Mouse (Mus musculus) cerebellum, postnatal 36 days (tissue): ENCODE data around the gene Fadd.

Source experiments
- DNase-seq, 2 experiments: peaks; one replicate each; pipeline ENCODE4 v3.0.0; 2021 to 2022; ENCODE audit warnings: mixed read lengths in 2 of 2

The Fadd gene

DNA sequence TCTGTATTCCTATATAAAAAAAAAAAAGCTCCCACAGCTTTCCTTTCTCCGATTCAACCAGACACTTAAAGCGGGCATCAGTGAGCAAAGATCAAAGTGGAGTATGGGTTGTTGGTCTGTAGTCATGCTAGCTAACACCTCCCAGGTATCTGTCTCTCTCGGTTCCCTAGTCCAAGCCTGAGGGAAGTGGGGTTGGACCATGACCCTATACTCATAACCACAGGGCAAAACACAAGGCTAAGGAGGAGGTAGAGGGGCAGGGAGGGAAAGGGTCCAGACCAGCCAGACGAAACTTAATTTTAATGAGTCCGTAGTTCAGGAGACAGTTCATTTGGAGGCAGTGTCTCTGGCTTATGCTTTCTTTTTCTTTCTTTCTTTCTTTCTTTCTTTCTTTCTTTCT, 10.0 kb downstream of the Fadd start:
- DNase-seq, result no peak

DNA sequence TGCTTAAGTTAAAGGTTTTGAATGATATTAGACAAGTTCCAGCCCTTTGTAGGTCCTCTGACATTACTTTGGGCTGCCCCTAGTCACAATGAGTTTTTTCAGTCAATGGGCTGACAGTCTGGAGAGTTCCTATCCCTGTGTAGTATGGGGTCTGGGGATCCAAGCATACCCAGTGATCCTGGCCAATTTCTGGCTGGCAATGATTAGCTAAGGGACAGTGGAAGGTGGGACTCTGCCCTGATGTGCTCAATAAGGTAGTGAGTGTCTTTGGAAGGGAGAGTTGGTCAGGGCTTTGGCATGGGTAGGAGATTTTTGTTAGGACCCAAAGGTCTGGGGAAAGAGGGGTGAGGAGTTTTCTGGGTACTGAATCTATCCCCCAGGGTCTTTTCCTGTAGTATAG, 10.7 kb downstream of the Fadd start:
- DNase-seq, result no peak

DNA sequence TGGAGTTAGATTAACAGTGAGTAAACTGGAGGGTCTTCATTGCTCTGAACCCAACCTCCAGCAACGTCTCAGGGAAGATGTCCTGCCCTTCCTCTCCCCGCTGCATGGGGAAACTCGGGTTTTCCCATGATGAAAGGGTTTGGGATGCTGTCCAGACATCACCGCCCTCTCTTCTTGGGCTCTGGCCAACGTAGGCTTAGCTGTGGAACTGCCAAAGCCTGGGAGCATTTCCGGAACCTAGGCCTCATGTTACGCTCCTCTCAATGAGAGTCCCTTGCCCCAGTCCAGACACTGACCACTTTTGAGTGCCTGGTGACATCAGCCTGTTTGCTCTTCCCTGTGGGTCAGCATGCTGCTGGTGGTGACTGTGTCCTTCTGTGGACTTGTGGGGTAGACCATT, 12.8 kb downstream of the Fadd start:
- DNase-seq, result no peak

DNA sequence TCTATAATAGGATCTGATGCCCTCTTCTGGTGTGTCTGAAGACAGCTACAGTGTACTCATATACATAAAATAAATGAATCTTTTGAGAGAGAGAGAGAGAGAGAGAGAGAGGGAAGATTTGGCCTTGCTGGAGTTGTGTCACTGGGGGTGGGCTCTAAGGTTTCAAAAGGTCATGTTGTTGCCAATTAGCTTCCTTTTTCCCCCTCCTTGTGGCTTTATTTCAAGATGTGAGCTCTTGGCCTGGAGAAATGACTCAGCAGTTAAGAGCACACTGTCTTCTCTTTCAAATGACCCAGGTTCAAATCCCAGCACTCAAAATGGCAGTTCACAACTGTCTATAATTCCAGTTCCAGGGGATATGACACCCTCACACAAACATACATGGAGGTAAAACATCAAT, 14.2 kb downstream of the Fadd start:
- no peak for DNase-seq

DNA sequence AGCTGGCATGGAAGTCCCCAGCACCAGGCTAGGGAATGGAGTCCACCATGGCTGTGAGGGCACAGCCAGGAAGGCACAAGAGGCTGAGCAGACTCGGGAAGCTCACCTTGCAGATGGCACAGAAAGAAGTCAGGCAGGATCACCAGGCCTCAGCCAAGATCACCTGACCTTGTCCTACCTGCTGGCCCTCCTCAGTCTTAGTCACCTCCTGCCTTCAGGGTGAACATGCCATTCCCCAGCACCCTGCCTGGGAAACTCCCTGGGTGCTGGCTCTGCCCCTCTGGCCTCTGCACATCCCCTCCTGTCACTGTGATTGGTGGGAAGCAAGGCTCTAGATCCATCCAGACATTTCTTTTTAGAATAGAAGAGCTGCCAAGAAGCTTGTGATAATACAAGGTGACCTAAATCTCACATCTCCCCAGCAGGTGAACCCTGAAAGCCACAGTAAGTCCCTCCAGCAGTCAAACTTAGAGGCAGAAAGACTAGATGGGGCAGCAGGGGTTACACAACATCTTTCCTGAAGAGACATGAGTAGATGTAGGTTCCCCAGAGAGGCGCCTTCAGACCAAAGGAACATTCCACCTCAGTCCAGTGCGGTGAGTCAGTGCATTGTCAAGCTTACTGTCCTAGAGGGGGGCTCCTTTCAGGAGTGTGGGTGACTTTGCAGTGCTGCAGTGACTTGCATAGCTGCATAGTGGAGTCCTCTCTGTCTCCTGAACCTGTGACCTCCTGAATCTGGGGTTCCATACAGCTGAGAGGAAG, 15.2 kb downstream of the Fadd start:
- no peak for DNase-seq

DNA sequence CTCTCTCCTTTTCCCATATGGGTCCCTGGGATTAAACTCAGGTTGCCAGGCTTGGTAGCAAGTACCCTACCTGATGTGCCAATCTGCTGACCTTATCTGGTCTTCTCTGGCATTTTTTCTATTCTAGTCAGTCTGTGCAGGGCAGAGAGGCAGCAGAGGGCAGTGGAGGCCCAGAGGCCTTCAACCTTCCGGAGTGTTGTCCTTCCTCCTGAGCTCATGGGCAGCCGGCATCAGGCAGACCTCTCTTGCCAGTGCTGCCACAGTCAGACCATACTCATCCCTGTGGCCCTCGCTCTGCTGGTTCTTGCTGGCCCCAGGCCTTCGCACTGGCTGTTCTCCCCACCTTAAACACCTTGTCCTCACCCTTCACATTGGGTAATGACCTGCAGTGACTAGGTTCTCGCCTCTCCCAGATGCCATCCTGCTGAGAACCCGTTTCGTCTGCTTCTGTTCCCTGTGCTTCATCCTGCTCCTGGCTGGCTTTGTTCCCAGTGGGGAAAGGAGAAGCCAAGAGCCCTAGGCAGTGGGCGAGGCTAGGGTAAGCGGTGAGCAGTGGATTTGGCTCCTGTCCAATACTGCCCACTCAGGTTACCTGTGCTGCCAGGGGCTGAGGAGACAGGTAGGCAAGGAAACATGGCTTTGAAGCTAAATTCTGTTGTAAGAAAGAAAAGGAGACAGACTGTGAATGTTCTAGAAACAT, 18.7 kb downstream of the Fadd start:
- DNase-seq, result no peak

DNA sequence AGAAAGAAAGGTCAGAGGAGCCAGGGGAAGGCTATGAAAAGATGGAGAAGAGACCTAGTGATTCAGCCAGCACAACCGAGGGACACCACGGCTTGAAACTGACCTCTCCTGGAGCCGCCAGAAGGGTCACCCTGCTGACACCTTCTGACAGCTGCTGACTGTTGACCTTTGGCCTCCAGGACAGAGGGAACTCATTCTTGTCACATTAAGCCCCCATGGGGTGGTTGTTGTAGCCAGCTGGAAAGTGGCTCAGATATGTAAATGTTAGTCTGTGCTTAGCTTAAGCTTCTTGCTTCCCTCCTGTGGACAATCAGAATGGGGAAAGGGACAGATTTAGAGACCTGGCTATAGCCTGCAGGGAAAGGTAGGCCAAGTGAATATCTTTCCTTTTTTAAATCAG, 20.2 kb downstream of the Fadd start:
- DNase-seq, result no peak

DNA sequence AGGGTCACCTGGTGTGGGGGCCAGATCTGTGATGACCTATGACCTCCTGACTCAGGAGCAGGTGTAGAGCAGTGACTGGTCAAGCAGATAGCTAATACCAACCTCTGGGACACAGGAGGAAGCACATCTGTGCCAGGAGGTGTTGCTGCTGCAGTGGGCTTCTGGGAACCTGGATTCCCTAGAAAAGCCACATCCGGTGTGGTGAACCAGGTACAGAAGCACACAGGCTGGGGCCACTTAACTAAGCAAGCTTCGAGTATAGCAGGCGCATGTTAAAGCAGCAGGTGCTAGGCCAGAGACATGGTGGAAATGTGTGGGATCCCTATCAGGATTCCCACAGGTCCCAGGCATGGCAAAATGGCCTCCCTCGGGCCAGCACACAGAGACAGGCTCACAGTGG, 21.7 kb downstream of the Fadd start:
- no peak for DNase-seq

DNA sequence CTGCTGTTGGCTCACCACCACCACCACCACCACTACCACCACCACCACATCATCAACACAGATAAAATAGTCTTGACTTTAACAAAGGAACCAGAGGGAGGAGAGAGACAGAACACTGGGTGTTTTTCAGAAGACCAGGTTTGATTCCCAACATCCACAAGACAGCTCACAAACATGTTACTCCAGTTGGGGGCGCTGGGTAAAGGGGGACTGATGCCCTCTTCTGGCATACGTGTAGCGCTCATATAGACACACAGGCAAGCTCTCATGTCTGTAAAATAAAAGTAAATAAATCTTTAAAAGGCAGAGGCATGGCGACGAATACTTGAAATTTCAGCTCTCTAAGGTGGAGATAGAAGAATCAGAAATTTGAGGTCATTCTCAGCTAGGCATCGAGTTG, 23.7 kb downstream of the Fadd start:
- no peak for DNase-seq

DNA sequence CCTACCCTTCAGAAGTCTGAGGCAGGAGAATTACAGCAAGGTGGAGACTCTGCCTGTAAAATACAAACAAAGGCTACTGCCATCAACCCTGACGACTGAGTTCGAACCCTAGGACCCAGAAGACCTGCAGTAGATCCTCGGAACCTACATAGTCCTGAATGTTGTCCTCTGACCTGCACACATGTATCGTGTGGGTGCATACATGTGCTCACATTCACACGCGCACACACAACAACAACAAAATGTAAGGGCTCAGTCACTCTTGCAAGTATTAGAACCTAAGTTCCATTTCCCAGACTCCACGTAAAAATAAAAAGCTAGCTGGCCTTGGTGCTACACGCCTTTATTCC, 28.2 kb downstream of the Fadd start:
- DNase-seq, result no peak

DNA sequence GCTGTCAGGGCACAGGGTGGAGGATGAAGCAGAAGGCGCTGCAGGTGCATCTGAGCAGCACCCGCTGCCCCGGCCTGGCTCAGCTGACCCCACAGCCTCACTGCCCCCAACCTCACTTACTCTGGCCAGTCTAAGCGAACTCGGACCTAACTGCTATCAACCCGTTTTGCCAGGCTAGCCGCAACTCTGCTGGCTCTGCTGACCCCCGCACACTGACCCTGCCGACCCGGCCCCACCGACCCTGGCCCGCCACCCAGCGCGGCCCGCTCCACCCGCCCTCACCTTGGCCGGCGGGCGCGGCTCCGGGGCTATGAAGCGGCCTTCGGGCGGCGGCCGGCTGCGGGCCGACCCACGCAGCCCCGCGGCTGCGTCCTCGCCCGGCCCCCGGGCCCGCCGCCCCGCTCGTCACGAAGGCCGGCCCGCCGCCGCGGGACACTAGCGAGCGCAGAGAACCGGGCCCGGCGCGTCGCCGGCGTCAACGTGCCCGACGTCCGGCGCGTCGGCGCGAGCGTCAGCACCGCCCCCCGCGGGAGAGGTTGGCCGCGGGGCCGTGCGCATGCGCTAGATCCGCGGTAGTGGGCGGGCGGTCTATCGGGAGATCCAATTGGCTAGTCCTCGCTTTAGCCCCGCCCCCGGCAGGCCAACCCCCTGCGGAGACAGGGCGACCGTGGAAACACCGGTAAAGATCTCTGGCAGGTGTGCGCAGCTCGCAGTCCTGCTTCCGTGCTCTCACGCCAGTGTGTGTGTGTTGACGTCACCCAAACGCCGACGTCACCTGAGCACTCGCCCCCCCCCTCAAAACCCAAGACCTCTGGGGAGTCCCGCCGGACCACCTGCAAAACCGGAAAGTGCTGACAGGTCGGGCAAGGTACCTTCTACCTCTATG, 28.8 kb downstream of the Fadd start, which contains the start of gene Ppfia1:
TSS of gene Ppfia1 (minus strand) at position 493 of the 886 bp plus-strand sequence.
- peak; percentile 100 for DNase-seq

DNA sequence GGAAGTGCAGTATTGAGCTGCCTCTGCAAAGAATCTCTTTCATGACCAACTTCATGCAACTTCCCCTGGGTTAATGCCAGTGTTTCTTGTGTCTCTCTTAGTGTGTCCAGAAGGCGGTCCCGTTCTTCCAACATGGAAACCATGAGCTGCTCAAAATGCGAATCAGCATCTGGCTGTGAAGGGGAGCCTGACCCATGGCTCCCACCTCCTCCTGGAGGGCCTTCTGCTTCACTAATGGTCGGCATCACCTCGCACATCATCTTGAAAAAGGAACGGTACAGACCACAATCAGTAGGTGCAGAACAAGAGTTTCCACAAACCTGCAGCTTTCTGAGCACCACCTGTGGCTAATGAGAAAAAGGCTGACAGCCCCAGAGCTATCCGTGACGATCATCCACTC, 30.0 kb downstream of the Fadd start:
- DNase-seq, result no peak

DNA sequence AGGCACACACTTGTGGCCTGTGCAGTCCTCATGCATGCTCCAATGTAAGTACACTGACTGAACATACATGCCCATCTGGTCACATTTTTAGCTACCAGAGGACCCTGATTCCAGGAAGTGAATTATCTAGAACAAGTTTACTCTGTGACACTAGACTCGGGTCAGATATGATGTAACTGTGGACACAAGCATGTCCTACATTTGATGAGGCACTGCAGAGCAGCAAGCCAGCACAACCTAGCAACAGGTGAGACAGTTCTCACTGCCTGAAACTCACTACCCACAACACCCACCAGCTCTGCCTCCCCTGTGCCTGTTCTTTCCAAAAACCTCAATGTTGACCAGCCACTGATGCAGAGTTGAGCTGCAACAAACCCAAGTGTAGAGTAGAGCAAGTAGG, 31.5 kb downstream of the Fadd start:
- DNase-seq, result no peak

DNA sequence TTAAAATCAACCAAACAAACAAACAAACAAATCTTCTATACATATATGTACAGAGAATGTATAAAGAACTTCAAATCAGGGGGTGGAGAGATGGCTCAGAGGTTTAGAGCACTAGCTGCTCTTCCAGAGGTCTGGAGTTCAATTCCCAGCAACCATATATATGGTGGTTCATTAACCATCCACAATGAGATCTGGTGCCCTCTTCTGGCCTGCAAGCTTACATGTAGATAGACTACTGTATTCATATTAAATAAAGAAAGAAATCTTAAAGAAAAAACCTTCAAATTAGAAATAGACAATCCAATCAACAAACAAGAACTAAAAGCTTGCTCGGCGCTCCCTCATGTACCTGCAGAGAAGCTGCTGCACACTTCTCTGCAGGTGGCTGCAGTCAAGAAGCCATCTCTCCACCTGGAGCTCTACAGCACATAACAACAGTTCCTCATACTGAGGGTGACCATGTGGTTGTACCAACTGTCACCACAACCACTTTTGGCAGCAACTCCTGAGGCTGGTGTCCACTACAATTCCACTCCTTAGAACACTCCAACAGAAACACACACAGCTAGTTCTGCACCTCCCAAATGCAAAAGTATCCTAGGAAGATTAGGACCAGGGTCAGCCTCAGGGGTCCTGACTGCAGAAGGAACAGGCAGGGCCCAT, 32.2 kb downstream of the Fadd start:
- DNase-seq, result peak; percentile 82 to 85

DNA sequence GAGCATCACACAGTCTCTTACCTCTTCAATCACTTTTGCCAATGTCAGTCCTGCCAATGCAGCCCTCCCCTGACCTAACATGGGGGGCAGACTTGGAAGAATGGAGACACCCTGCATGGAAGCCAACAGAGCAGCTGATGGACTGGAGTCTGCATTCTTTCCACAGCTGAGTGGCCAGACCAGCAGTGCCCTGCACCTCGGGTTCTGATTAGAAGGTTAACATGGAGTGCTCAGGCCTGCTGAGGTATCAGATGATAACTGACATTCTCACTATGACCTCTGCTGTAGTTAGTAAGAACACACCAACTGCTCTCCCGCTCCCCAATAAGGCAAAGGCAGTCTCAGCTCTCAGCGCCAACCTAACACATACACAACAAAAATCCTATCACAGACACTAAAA, 37.0 kb downstream of the Fadd start:
- no peak for DNase-seq

DNA sequence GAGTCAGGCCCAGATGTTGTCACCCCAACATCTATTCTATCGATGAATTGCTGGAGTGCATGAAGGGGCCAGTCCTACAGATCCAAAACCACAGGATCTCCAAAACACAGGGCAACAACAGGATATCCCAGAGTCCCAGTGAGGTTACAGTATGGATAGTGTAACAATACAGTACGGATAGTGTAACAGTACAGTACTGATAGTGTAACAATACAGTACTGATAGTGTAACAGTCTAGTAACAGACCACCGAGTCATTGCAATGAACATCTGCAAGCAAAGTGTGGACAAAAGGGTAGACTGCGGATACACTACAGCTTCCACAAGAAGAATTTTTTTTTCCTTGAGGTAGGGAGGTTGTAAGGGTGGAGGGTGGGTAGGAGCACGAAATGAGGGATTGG, 40.9 kb downstream of the Fadd start:
- DNase-seq, result no peak

DNA sequence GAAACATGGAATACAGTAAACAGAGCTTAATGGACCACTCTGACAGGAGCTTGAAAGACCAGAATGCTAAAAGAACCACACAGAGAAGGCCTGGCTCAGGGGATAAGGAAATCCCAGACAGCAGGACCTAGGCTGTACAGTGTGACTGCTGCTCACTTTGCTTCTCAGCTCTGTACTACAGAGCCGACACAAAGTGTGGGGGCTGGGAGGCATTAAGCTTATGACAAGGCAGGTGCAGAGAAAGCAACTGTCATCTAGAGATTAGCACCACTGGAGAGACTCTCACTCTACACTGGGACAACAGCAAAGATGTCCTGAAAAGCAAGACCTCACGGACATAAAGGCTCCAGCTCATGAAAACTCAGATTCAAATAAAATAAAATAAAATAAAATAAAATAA, 43.1 kb downstream of the Fadd start:
- DNase-seq, result no peak

DNA sequence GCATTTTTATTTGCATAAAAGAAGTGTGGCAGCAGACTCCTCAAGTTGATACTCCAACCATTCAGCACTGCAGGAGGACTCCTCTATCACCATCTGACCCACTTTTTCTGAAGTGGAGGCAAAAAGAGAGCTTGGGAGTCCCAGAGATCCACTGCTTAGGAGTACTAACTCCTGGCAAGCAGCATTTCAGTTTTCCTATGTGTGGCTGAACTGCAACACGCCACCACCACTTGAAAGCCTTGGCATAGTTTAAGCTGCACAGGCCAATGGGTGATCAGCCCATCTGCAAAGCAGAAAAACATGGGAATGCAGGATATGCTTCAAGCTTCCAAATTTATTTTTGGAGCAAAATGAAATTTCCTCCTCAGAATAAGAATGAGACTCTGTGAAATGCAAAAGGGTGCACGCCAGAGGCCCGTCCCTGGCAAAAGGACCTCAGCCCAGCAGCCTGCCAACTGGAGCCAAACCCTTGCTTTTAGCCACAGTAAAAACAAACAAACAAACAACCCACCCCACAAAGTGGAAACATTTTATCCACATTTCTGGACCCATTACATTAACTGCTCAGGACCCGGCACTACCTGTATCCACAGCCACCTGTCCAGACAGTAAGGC, 44.1 kb downstream of the Fadd start:
- DNase-seq, result peak; percentile 33 to 40

DNA sequence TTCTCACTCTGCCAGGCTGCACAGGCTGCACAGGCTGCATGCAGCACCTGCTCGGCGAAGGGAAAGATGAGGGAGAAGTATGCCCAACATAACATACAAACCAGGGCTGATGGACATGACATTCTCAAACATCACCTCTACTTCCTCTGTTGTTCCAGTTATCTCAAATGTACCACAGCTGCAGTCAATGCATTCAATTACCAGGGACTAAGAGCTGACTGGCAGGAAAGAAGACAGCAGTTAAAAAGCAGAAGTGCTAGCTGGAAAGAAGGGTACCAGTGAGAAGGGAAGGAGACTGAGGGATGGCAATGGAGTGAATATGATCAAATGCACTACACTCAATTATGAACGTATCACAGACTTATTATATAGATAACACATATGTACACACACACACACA, 45.9 kb downstream of the Fadd start:
- no peak for DNase-seq

DNA sequence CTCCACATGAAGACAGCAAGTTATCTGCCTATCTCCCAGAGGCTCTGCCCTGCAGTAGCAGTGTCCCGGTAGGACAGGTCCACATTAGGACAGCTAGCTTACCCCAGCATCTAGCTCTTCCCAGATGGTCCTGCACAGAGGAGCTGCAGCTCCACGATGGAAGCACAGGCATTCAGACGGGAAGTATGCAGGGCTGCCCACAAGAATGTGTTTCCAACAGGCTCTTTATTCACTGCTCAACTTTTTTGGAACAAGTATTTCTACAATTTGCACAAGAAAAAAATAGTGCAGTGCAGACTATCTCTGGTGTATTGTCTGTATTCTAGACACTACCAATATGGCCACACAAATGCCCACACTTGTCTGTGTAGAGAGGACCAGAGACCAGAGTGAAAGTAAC, 47.5 kb downstream of the Fadd start:
- DNase-seq, result no peak

DNA sequence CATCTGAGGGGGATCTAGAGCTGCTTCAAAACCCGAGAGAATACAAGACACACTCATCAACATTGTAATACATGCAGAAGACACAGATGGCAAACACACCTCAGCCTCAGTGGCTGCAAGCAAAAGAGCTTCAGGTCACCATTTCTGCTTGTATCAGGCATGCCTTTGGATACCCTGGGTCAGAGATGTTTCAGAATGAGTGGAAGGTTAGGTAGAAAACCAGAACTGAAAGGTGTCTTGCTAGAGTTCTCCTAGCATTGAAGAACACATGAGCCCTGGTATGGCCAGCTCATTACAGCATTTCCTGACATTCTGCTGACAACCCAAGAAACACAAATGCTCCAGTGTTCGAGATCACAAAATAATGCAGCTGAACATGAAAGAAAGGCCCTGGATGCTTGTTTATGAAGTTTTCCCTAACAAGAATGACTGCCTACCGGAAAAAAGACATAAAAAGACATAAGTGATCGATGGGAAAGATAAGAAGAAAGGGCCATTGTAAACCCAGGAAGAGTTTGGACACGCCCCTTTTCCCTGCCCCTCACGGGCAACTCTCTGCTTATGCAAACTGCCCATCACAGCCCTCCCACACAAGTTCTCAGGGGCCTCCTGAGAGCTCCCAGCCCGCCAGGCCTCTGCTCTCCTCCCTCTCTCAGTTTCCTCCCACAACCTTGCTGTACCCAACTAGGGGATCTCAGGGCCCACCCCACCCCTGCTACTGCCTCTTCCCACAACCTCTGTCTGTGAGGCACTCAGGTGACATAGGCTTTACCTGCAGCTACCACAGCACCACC, 50.5 kb downstream of the Fadd start:
- no peak for DNase-seq

DNA sequence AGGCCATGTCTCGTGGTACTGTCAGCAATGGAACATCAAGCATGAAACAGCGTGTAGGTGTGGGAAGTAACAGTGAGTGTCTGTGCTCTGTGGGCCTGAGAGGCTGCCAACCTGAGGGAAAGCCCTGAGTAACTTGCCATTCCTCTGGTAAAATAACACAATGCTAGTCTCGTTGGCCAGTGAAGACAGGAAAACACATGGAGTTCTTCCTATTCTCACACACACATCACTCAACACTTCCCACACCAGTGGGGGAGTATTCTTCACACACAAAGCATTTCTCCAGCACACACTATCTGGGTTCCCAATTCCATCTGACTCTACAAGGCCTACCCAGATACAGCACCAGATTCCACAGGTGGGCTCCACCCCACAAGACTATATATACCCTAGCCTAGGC, 52.4 kb downstream of the Fadd start:
- no peak for DNase-seq
